Mouse (Mus musculus) bone marrow macrophage, adult 2 months (primary cell): ENCODE measurements around the gene Rbl1.

Source experiments
- CTCF ChIP-seq: IDR thresholded peaks from 2 replicates; pipeline ENCODE4 v1.5.1; 2012; ENCODE audit warnings: low read depth, mild to moderate bottlenecking, low read length, moderate library complexity
- POLR2A ChIP-seq: IDR thresholded peaks from 2 replicates; pipeline ENCODE4 v1.6.1; 2012; ENCODE audit warnings: mild to moderate bottlenecking, low read depth, low read length, borderline replicate concordance

GRCm38 (mm10) chr2:157104454-157104853, 99.9 kb downstream of the Rbl1 start:
- TF ChIP-seq POLR2A (no peak), CTCF (no peak)
